Mouse (Mus musculus): ENCODE data around the gene Cdc42ep1. TPM values are rescaled to one million over a fixed set of nuclear protein-coding genes. Genes with fewer than 3 reads are reported as not detected.

The Cdc42ep1 gene
- polyA plus RNA-seq, 1 experiment from 2014 or later, result 12.6 TPM

- H3K9me3 ChIP-seq (ENCODE audit: low read length), result no peaks in the 10 kb centered on the region
- no peaks in the 10 kb centered on the region for H3K36me3 ChIP-seq (replicated peaks; ENCODE audit: insufficient read depth, low read length)
- 49% methylated on average over 17 of the region's 19 CpGs for WGBS (ENCODE audit: insufficient replicate concordance)
- no peak overlapping the region for H3K4me3 ChIP-seq (ENCODE audit: low read depth, low read length)
- peak overlapping the region; percentile 31; the same call in 1 of the 2 replicates for H3K9ac ChIP-seq (replicated peaks)
- TF ChIP-seq EP300 (IDR thresholded peaks at IDR 0.05; ENCODE audit: low read depth) (no peak), CTCF (IDR thresholded peaks at IDR 0.05; ENCODE audit: low read depth) (no peak)
- peaks cover 25% of the 10 kb centered on the region for H3K4me1 ChIP-seq (ENCODE audit: insufficient read depth)
- peak; percentile 70 for ATAC-seq
- H3K27me3 ChIP-seq (ENCODE audit: insufficient read depth, low read length), result no peaks in the 10 kb centered on the region
- peak overlapping the region; percentile 10 for H3K4me2 ChIP-seq (ENCODE audit: low read depth, low read length)
- peak overlapping the region; percentile 83 for H3K27ac ChIP-seq (ENCODE audit: low read depth)
- DNase-seq, result peak; percentile 80
Observed at GRCm38 (mm10) chr15:78831720-78832657, 10.4 kb upstream of the Cdc42ep1 start.

- Histone ChIP-seq H3K4me3 (ENCODE audit: low read depth, low read length) (no peak overlapping the region), H3K4me2 (ENCODE audit: low read depth, low read length) (0 out of 2 replicates have a peak overlapping the region, but pooled peaks have one; percentile 10), H3K27ac (ENCODE audit: low read depth) (peak overlapping the region; percentile 83), H3K9me3 (ENCODE audit: low read length) (no peaks in the 10 kb centered on the region), H3K9ac (replicated peaks) (no peak overlapping the region), H3K4me1 (ENCODE audit: insufficient read depth) (peaks cover 25% of the 10 kb centered on the region), H3K36me3 (replicated peaks; ENCODE audit: insufficient read depth, low read length) (no peaks in the 10 kb centered on the region), H3K27me3 (ENCODE audit: insufficient read depth, low read length) (no peaks in the 10 kb centered on the region)
- ATAC-seq, result peak; percentile 28
- 50% methylated on average over 14 of the region's 14 CpGs for WGBS (ENCODE audit: insufficient replicate concordance)
- peak; percentile 36 for DNase-seq
- TF ChIP-seq CTCF (IDR thresholded peaks at IDR 0.05; ENCODE audit: low read depth) (no peak), EP300 (IDR thresholded peaks at IDR 0.05; ENCODE audit: low read depth) (no peak)
Observed at GRCm38 (mm10) chr15:78832701-78833123, 9.7 kb upstream of the Cdc42ep1 start.

DNA sequence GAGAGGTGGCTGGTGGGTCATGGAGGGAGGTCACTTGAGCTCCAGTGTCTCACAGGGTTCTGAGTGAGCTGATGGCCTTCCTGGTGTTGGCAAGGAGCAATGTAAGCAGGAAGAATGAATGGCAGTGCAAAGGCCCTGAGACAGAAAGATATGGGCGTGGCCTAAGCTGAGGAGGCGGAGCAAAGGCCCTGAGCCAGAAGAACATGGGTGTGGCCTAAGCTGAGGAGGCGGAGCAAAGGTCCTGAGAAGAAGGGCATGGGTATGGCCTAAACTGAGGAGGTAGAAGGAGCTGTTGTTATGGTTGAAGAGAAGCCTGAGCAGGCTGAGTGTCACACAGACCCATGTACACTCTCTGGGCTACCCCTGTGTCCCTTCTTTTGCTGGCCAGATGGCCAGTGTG, 8.8 kb upstream of the Cdc42ep1 start:
- 64% methylated on average over 3 of the region's 3 CpGs for WGBS (ENCODE audit: insufficient replicate concordance)
- H3K27me3 ChIP-seq (ENCODE audit: insufficient read depth, low read length), result no peaks in the 10 kb centered on the region
- H3K36me3 ChIP-seq (replicated peaks; ENCODE audit: insufficient read depth, low read length), result no peaks in the 10 kb centered on the region
- H3K4me2 ChIP-seq (ENCODE audit: low read depth, low read length), result no peak overlapping the region
- H3K27ac ChIP-seq (ENCODE audit: low read depth), result peak overlapping the region; percentile 51; the same call in 1 of the 2 replicates
- ATAC-seq (no peak), DNase-seq (peak; percentile 39)
- no peak overlapping the region for H3K9ac ChIP-seq (replicated peaks)
- H3K4me1 ChIP-seq (ENCODE audit: insufficient read depth), result peaks cover 25% of the 10 kb centered on the region
- H3K9me3 ChIP-seq (ENCODE audit: low read length), result no peaks in the 10 kb centered on the region
- no peak overlapping the region for H3K4me3 ChIP-seq (ENCODE audit: low read depth, low read length)
- TF ChIP-seq EP300 (IDR thresholded peaks at IDR 0.05; ENCODE audit: low read depth), result no peak
- TF ChIP-seq CTCF (IDR thresholded peaks at IDR 0.05; ENCODE audit: low read depth), result no peak

DNA sequence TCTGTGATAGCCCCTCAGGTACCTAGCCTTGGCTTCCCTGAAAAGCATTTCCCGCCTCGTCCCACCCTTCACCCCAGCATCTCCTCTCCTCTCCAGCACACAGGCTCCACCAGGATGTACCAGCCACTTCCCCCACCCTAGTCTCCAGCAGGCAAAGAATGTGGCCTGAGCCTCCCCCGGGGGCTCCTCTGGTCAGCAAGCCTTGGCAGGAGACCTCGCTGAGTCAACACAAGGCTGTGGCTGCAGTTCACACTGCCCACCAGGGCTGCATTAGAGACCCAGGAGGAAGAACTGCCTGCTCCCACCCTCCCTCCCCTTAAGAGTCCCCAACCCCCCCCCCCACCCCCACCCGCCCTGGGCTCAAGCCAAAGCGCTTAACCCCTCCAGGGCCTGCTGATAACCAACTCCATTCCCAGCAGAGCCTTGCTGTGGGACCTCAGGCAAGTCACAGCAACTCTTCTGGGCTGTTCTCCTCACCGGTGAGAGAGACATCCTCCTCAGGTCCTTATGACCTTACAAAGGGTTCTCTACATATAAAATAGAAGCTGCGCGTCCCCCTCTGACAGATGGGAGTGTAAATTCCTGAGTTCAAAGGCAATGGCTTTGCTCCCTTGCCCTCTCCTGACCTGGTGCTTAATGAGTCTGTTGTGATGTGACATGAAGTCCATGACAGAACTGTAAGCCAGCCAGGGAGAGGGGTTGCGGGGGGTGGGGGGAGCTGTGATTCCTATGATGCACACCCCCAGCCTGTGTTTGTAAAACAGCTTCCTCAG, 8.0 kb upstream of the Cdc42ep1 start:
- Histone ChIP-seq H3K4me1 (ENCODE audit: insufficient read depth) (peaks cover 25% of the 10 kb centered on the region), H3K9me3 (ENCODE audit: low read length) (no peaks in the 10 kb centered on the region), H3K9ac (replicated peaks) (no peak overlapping the region), H3K4me2 (ENCODE audit: low read depth, low read length) (no peak overlapping the region), H3K4me3 (ENCODE audit: low read depth, low read length) (no peak overlapping the region), H3K27me3 (ENCODE audit: insufficient read depth, low read length) (no peaks in the 10 kb centered on the region), H3K36me3 (replicated peaks; ENCODE audit: insufficient read depth, low read length) (no peaks in the 10 kb centered on the region), H3K27ac (ENCODE audit: low read depth) (peak overlapping the region; percentile 75)
- TF ChIP-seq CTCF (IDR thresholded peaks at IDR 0.05; ENCODE audit: low read depth), result 0 out of 2 replicates have a peak, but pooled peaks have one; percentile 1
- no peak for TF ChIP-seq EP300 (IDR thresholded peaks at IDR 0.05; ENCODE audit: low read depth)
- ATAC-seq (no peak), DNase-seq (no peak)
- WGBS (ENCODE audit: insufficient replicate concordance), result 51% methylated on average over 10 of the region's 10 CpGs

- DNase-seq (no peak), ATAC-seq (no peak)
- no peak overlapping the region for H3K9ac ChIP-seq (replicated peaks)
- no peak overlapping the region for H3K4me3 ChIP-seq (ENCODE audit: low read depth, low read length)
- H3K9me3 ChIP-seq (ENCODE audit: low read length), result no peaks in the 10 kb centered on the region
- TF ChIP-seq CTCF (IDR thresholded peaks at IDR 0.05; ENCODE audit: low read depth) (no peak), EP300 (IDR thresholded peaks at IDR 0.05; ENCODE audit: low read depth) (no peak)
- H3K36me3 ChIP-seq (replicated peaks; ENCODE audit: insufficient read depth, low read length), result no peaks in the 10 kb centered on the region
- 19% methylated on average over 12 of the region's 12 CpGs for WGBS (ENCODE audit: insufficient replicate concordance)
- peak overlapping the region; percentile 75 for H3K27ac ChIP-seq (ENCODE audit: low read depth)
- peaks cover 30% of the 10 kb centered on the region for H3K4me1 ChIP-seq (ENCODE audit: insufficient read depth)
- no peak overlapping the region for H3K4me2 ChIP-seq (ENCODE audit: low read depth, low read length)
- no peaks in the 10 kb centered on the region for H3K27me3 ChIP-seq (ENCODE audit: insufficient read depth, low read length)
Observed at GRCm38 (mm10) chr15:78835200-78836085, 7.0 kb upstream of the Cdc42ep1 start.
